ENCODE assay signal across 11 mouse cellular contexts in genomic region chr4:143120008-143120407, GRCm38 (mm10).
DNase-seq lines count a peak whose midpoint lies in the region; ATAC-seq and TF ChIP-seq lines count a peak whose summit lies in the region.
"Had no signal": no experiment of that assay in that cellular context is flagged by ENCODE, and none has a peak within 500 bp of the region (broad histone marks: within the 10 kb centered on the region; RNA-seq: fewer than 3 reads in every experiment).

No protein-coding gene starts in this region.

- no peak overlapping the region for H3K9ac ChIP-seq in stomach, embryonic 16.5 days (ENCODE audit: low read length)
- no peak overlapping the region for H3K9ac ChIP-seq in stomach, postnatal 0 days (ENCODE audit: low read length)
- H3K9ac ChIP-seq: liver, embryonic 14.5 days had no signal

- peaks cover 46% of the 10 kb centered on the region for H3K27me3 ChIP-seq in heart, embryonic 10.5 days (ENCODE audit: insufficient read depth, poor library complexity, severe bottlenecking)
- H3K27me3 ChIP-seq in stomach, embryonic 16.5 days (ENCODE audit: control insufficient read depth, insufficient read depth, low read length), result no peaks in the 10 kb centered on the region
- H3K27me3 ChIP-seq in stomach, postnatal 0 days (ENCODE audit: control insufficient read depth, insufficient read depth, low read length), result no peaks in the 10 kb centered on the region

- H3K4me3 ChIP-seq in heart, embryonic 10.5 days, result no peak overlapping the region
- H3K4me3 ChIP-seq in stomach, embryonic 16.5 days (replicated peaks; ENCODE audit: low read length), result no peak overlapping the region
- no peak overlapping the region for H3K4me3 ChIP-seq in stomach, postnatal 0 days (ENCODE audit: low read depth, low read length)

- peak; percentile 41; the same call in 1 of the 2 replicates for ATAC-seq in stomach, embryonic 16.5 days (ENCODE audit: insufficient read depth, low FRiP score)
- ATAC-seq in stomach, postnatal 0 days (ENCODE audit: low FRiP score, low TSS enrichment), result no peak
- ATAC-seq: intestine, postnatal 0 days had no signal

- H3K36me3 ChIP-seq in heart, embryonic 10.5 days, result peaks cover 2% of the 10 kb centered on the region; the same call in 1 of the 2 replicates
- no peaks in the 10 kb centered on the region for H3K36me3 ChIP-seq in stomach, embryonic 16.5 days (ENCODE audit: control insufficient read depth, insufficient read depth, low read length)
- H3K36me3 ChIP-seq in stomach, postnatal 0 days (ENCODE audit: control insufficient read depth, insufficient read depth, low read length), result no peaks in the 10 kb centered on the region

- no peak for TF ChIP-seq CTCF in stomach, postnatal 0 days (IDR thresholded peaks at IDR 0.05; ENCODE audit: low read depth)

- no peaks in the 10 kb centered on the region for H3K9me3 ChIP-seq in heart, embryonic 10.5 days
- H3K9me3 ChIP-seq in stomach, embryonic 16.5 days (replicated peaks; ENCODE audit: control insufficient read depth, low read length), result no peaks in the 10 kb centered on the region
- no peaks in the 10 kb centered on the region for H3K9me3 ChIP-seq in stomach, postnatal 0 days (ENCODE audit: control insufficient read depth, low read length)

- no peak overlapping the region for H3K27ac ChIP-seq in heart, embryonic 10.5 days
- no peak overlapping the region for H3K27ac ChIP-seq in stomach, embryonic 16.5 days (ENCODE audit: low read length)
- H3K27ac ChIP-seq in stomach, postnatal 0 days (replicated peaks), result no peak overlapping the region
- H3K27ac ChIP-seq: liver, embryonic 14.5 days had no signal

- H3K4me1 ChIP-seq in heart, embryonic 10.5 days, result peaks cover 34% of the 10 kb centered on the region
- 0 out of 2 replicates have a peak, but pooled peaks cover 6% of the 10 kb centered on the region for H3K4me1 ChIP-seq in stomach, embryonic 16.5 days (ENCODE audit: control insufficient read depth, insufficient read depth, low read length)
- 0 out of 2 replicates have a peak, but pooled peaks cover 4% of the 10 kb centered on the region for H3K4me1 ChIP-seq in stomach, postnatal 0 days (replicated peaks; ENCODE audit: control insufficient read depth, insufficient read depth)

- DNase-seq in heart, adult 8-10 months (ENCODE audit: low spot score), result peak; percentile 57
- no peak for DNase-seq in heart, embryonic 10.5 days (ENCODE audit: low spot score)
- no peak for DNase-seq in stomach, postnatal 0 days (ENCODE audit: low spot score)
- DNase-seq in cerebellum, adult 9-10 months, result peak; percentile 62
- no peak for DNase-seq in right cerebral cortex, postnatal 14 days
- DNase-seq in kidney, postnatal 36 days, result no peak
- DNase-seq: gastrocnemius, postnatal 25 days; right cerebral cortex, postnatal 4 days had no signal

- H3K4me2 ChIP-seq in stomach, embryonic 16.5 days (ENCODE audit: low read depth, low read length), result no peak overlapping the region
- H3K4me2 ChIP-seq in stomach, postnatal 0 days (replicated peaks; ENCODE audit: low read depth), result no peak overlapping the region

- TF ChIP-seq EP300 in stomach, postnatal 0 days (optimal IDR thresholded peaks at IDR 0.05), result no peak

- 92% methylated on average over 8 of the region's 8 CpGs for WGBS in heart, embryonic 10.5 days
- WGBS in stomach, embryonic 16.5 days, result 82% methylated on average over 8 of the region's 8 CpGs
- WGBS in stomach, postnatal 0 days, result 55% methylated on average over 8 of the region's 8 CpGs

Comparison
In these comparisons a context has a peak if more than half of its experiments do, and no peak if none do; other contexts are left out.
1. DNase-seq: peak in heart, adult 8-10 months (single experiment) and cerebellum, adult 9-10 months (single experiment); none in heart, embryonic 10.5 days (single experiment), stomach, postnatal 0 days (single experiment), right cerebral cortex, postnatal 14 days (single experiment) and kidney, postnatal 36 days (0 of 2).